Mouse (Mus musculus): ENCODE data around the gene Fgd2. TPM values are rescaled to one million over a fixed set of nuclear protein-coding genes. Genes with fewer than 3 reads are reported as not detected.

Gene Fgd2
- polyA plus RNA-seq, 1 experiment = 56.0 TPM

DNA sequence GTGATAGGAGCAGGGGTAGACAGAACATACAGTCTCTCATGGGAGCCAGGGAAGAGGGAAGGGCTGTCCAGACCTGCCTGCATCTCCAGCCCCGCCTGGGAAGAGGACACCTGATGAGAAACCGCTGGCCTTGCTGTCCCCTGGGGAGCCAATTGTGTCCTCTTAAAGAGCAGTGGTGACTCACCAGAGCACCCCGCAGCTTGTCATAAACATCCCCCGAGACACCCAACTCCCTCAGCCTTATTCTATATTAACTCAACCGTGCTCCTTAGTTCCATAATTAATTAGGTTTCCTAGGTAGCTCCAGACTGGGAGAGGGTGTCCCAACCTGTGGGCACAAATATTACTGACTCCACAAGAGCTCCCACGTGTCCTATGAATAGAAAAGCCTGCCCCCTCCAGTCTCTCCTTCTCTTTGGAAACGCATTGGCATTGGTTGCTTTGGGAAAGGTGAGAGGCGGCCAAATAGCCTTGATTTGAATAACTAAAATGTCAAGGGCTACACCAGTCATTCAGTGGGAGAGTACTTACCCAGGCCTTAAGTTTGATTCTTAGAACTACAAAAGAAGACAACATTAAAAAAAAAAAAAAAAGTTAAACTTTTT lies 51.2 kb downstream of the Fgd2 start:
- DNase-seq = no peak
- Histone ChIP-seq H3K27ac (ENCODE audit: control insufficient read depth, insufficient read depth, low read length) (no peak overlapping the region), H3K4me1 (replicated peaks; ENCODE audit: control insufficient read depth, insufficient read depth, low read length) (0 out of 2 replicates have a peak, but pooled peaks cover 4% of the 10 kb centered on the region), H3K27me3 (ENCODE audit: control insufficient read depth, insufficient read depth, low read length) (no peaks in the 10 kb centered on the region), H3K4me3 (ENCODE audit: control insufficient read depth, insufficient read depth, low read length) (no peak overlapping the region), H3K36me3 (ENCODE audit: control insufficient read depth, insufficient read depth, low read length) (no peaks in the 10 kb centered on the region)
- 88% methylated on average over 8 of the region's 8 CpGs for WGBS
- TF ChIP-seq CTCF (IDR thresholded peaks at IDR 0.05; ENCODE audit: borderline replicate concordance, control insufficient read depth, extremely low read depth, insufficient read depth, low read length, poor library complexity) (no peak), POLR2A (IDR thresholded peaks at IDR 0.05; ENCODE audit: control insufficient read depth, extremely low read depth, insufficient read depth, low read length, poor library complexity) (no peak)

- Histone ChIP-seq H3K27me3 (ENCODE audit: control insufficient read depth, insufficient read depth, low read length) (no peaks in the 10 kb centered on the region), H3K4me1 (replicated peaks; ENCODE audit: control insufficient read depth, insufficient read depth, low read length) (0 out of 2 replicates have a peak, but pooled peaks cover 4% of the 10 kb centered on the region), H3K36me3 (ENCODE audit: control insufficient read depth, insufficient read depth, low read length) (no peaks in the 10 kb centered on the region), H3K4me3 (ENCODE audit: control insufficient read depth, insufficient read depth, low read length) (no peak overlapping the region), H3K27ac (ENCODE audit: control insufficient read depth, insufficient read depth, low read length) (no peak overlapping the region)
- no peak for DNase-seq
- TF ChIP-seq CTCF (IDR thresholded peaks at IDR 0.05; ENCODE audit: borderline replicate concordance, control insufficient read depth, extremely low read depth, insufficient read depth, low read length, poor library complexity) = no peak
- TF ChIP-seq POLR2A (IDR thresholded peaks at IDR 0.05; ENCODE audit: control insufficient read depth, extremely low read depth, insufficient read depth, low read length, poor library complexity) = no peak
- 88% methylated on average over 2 of the region's 2 CpGs for WGBS
These were observed 53.9 kb downstream of the Fgd2 start for GRCm38 (mm10) chr17:29414566-29414965.

DNA sequence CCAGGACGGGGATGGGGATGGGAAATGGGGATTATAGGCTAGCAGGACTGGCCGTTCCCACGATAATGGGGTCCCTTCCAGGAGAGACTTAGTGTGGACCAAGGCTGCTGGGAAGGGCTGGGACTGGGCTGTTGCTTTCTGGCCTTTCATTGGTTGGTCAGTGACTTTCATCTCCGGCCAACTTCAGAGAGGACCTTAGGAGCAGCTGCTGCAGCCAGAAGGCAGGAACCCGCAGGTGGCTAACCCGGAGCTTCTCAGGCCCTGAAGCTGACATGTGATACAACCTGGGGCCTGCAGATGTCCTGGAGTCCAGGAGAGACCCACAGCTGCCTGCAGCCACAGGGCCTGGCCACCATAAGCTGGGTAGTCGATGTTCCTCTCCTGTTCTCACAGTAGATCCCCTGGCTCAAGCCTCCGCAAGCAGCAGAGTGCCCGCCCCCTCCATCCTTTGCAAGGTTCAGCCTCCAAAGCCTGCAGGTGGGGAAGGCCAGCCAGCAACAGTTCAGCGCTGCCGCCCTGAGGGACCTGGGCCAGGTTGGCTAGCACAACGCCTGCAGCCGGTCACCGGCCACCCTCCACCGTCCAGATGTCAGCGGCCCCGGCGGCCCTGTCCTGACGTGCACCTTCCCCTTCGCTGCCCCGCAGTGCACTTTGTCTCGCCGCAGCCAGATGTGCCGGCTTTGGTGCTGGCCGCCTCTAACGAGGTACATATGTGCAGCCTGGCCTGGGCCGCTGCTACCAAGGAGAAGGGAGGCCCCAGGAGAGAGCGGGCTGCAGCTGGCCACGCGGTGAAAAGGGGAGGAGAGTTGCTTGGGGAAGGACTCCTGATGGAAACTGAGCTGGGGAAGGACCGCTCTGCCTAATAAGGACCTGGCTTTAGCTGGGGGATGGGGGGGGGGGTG lies 55.3 kb downstream of the Fgd2 start:
- WGBS = 35% methylated on average over 31 of the region's 31 CpGs
- H3K27ac ChIP-seq (ENCODE audit: control insufficient read depth, insufficient read depth, low read length) = no peak overlapping the region

DNA sequence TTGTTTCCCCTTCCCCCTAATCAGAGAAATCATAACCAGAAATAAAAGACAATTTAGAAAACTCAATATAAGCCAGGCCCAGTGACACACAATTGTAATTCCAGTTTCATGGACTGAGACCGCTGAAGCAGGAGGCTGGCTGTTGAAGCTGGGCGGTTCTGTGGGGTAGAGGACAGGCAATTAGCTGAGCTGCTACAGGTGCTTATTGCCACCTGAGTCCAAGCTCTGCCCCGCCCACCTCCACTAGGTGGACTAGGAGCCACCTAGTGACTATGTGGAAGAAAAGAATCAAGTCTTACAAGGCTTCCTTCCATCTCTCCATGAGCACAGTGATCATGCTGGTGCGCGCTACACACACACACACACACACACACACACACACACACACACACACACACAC lies 56.0 kb downstream of the Fgd2 start:
- Histone ChIP-seq H3K4me3 (ENCODE audit: control insufficient read depth, insufficient read depth, low read length) (no peak overlapping the region), H3K27ac (ENCODE audit: control insufficient read depth, insufficient read depth, low read length) (no peak overlapping the region), H3K36me3 (ENCODE audit: control insufficient read depth, insufficient read depth, low read length) (no peaks in the 10 kb centered on the region), H3K27me3 (ENCODE audit: control insufficient read depth, insufficient read depth, low read length) (no peaks in the 10 kb centered on the region), H3K4me1 (replicated peaks; ENCODE audit: control insufficient read depth, insufficient read depth, low read length) (0 out of 2 replicates have a peak, but pooled peaks cover 4% of the 10 kb centered on the region)
- no peak for DNase-seq
- no peak for TF ChIP-seq CTCF (IDR thresholded peaks at IDR 0.05; ENCODE audit: borderline replicate concordance, control insufficient read depth, extremely low read depth, insufficient read depth, low read length, poor library complexity)
- no peak for TF ChIP-seq POLR2A (IDR thresholded peaks at IDR 0.05; ENCODE audit: control insufficient read depth, extremely low read depth, insufficient read depth, low read length, poor library complexity)
- 94% methylated on average over 5 of the region's 5 CpGs for WGBS

More for the DNA sequence above, 55.3 kb downstream of the Fgd2 start:
- Histone ChIP-seq H3K4me1 (replicated peaks; ENCODE audit: control insufficient read depth, insufficient read depth, low read length) (0 out of 2 replicates have a peak, but pooled peaks cover 4% of the 10 kb centered on the region), H3K4me3 (ENCODE audit: control insufficient read depth, insufficient read depth, low read length) (no peak overlapping the region), H3K36me3 (ENCODE audit: control insufficient read depth, insufficient read depth, low read length) (no peaks in the 10 kb centered on the region), H3K27me3 (ENCODE audit: control insufficient read depth, insufficient read depth, low read length) (no peaks in the 10 kb centered on the region)
- no peak for DNase-seq
- no peak for TF ChIP-seq CTCF (IDR thresholded peaks at IDR 0.05; ENCODE audit: borderline replicate concordance, control insufficient read depth, extremely low read depth, insufficient read depth, low read length, poor library complexity)
- TF ChIP-seq POLR2A (IDR thresholded peaks at IDR 0.05; ENCODE audit: control insufficient read depth, extremely low read depth, insufficient read depth, low read length, poor library complexity) = no peak

DNA sequence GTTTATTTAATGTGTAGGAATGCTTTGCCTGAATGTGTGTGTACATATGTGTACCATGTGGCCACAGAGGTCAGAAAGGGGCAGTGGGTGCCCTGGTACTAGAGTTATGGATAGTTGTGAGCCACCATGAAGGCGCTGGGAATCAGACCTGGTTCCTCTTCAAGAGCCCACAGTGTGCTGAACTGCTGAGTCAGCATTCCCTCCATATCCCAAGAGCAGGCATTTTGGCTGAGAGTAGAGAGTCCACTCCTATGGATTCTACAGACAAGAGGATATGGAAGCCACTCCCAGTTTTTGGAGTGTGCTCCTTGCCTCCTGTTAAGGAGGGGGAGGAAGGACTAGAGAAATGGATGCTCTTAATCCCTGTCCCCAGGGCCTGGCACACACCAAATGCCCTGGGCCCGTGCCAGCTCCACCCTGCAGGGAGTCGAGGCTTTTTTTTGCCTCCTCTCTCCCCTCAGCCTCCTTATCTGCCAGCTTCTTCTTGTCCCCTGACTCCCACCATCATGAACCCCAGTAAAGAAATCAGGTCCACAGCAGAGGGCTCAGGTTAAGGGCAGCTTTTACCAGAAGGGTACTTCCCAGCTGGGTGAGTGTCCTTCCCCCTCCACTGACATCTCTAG lies 58.2 kb downstream of the Fgd2 start:
- WGBS = 84% methylated on average over 3 of the region's 3 CpGs
- H3K4me3 ChIP-seq (ENCODE audit: control insufficient read depth, insufficient read depth, low read length) = no peak overlapping the region
- no peak overlapping the region for H3K27ac ChIP-seq (ENCODE audit: control insufficient read depth, insufficient read depth, low read length)
- no peaks in the 10 kb centered on the region for H3K27me3 ChIP-seq (ENCODE audit: control insufficient read depth, insufficient read depth, low read length)
- 0 out of 2 replicates have a peak, but pooled peaks cover 4% of the 10 kb centered on the region for H3K4me1 ChIP-seq (replicated peaks; ENCODE audit: control insufficient read depth, insufficient read depth, low read length)
- no peaks in the 10 kb centered on the region for H3K36me3 ChIP-seq (ENCODE audit: control insufficient read depth, insufficient read depth, low read length)
- DNase-seq = no peak
- TF ChIP-seq CTCF (IDR thresholded peaks at IDR 0.05; ENCODE audit: borderline replicate concordance, control insufficient read depth, extremely low read depth, insufficient read depth, low read length, poor library complexity) = no peak
- TF ChIP-seq POLR2A (IDR thresholded peaks at IDR 0.05; ENCODE audit: control insufficient read depth, extremely low read depth, insufficient read depth, low read length, poor library complexity) = no peak

Data from thymus, adult 2 months (tissue).